Mouse (Mus musculus): Measurements from ENCODE around the gene Gas7. TPM values are rescaled to one million over a fixed set of nuclear protein-coding genes. Genes with fewer than 3 reads are reported as not detected.

Gene Gas7
- total RNA-seq (2021) (10 to 100 TPM in 1 of 2 experiments, 1 to 10 TPM in 1; 9.3 to 11.5 TPM), polyA plus RNA-seq (2012; rRNA removed) (5.8 and 8.6 TPM in 2 replicates)
- long read RNA-seq, partial matches to known transcripts, result 0 of 4 reads
- long read RNA-seq, other reads (novel, unspliced or antisense), result 3 of 4 reads

- peaks cover 4% of the 10 kb centered on the region for H3K27me3 ChIP-seq (ENCODE audit: control insufficient read depth, insufficient read depth, low read length)
- DNase-seq, result peak; percentile 73 to 74
- no peak within 1 kb of the TSS; the same call in 1 of the 2 replicates for H3K27ac ChIP-seq
- H3K4me3 ChIP-seq, result peak within 1 kb of the TSS; percentile 54
- no peaks in the 10 kb centered on the region; the same call in 1 of the 2 replicates for H3K4me1 ChIP-seq (ENCODE audit: control insufficient read depth, insufficient read depth, low read length)
- no peaks in the 10 kb centered on the region for H3K36me3 ChIP-seq (ENCODE audit: control insufficient read depth, insufficient read depth, low read length)
- intact Hi-C loops (cut with DNase I), result loop anchor here (5.0 kb wide), 1 partner anchor 78 kb away; no protein-coding TSS in a partner anchor
- WGBS, result 1% methylated on average over 78 of the region's 78 CpGs
- TF ChIP-seq CTCF (IDR thresholded peaks at IDR 0.05), result peak; percentile 11; the same call in 1 of the 2 replicates
- TF ChIP-seq EP300 (IDR thresholded peaks at IDR 0.05; ENCODE audit: insufficient read depth, low read depth, low read length), result no peak
- no peaks in the 10 kb centered on the region for H3K79me2 ChIP-seq (replicated peaks; ENCODE audit: control insufficient read depth, insufficient read depth, low read length)
- peak within 1 kb of the TSS; percentile 64 for H3K9ac ChIP-seq (ENCODE audit: low read depth, low read length)
Observed at GRCm38 (mm10) chr11:67454874-67455526, at the start of gene Gas7. Gas7 (plus strand) TSS chr11:67455437.

- no peak for TF ChIP-seq POLR2A (IDR thresholded peaks at IDR 0.05; ENCODE audit: insufficient read depth, low read depth, low read length)
- no peak for TF ChIP-seq EP300 (IDR thresholded peaks at IDR 0.05; ENCODE audit: insufficient read depth, low read depth, low read length)
- WGBS, result 60% methylated on average over 6 of the region's 6 CpGs
Observed at GRCm38 (mm10) chr11:67414346-67414940, 40.8 kb upstream of the Gas7 start.

GRCm38 (mm10) chr11:67423575-67423974, 31.7 kb upstream of the Gas7 start:
- 92% methylated on average over 13 of the region's 13 CpGs for WGBS
- Histone ChIP-seq H3K36me3 (ENCODE audit: control insufficient read depth, insufficient read depth, low read length) (no peaks in the 10 kb centered on the region), H3K4me1 (ENCODE audit: control insufficient read depth, insufficient read depth, low read length) (no peaks in the 10 kb centered on the region), H3K9ac (ENCODE audit: low read depth, low read length) (no peak overlapping the region), H3K4me3 (no peak overlapping the region), H3K27me3 (ENCODE audit: control insufficient read depth, insufficient read depth, low read length) (no peaks in the 10 kb centered on the region), H3K79me2 (replicated peaks; ENCODE audit: control insufficient read depth, insufficient read depth, low read length) (no peaks in the 10 kb centered on the region), H3K27ac (no peak overlapping the region)
- DNase-seq, result no peak
- intact Hi-C loops (cut with DNase I), result no loop called here
- TF ChIP-seq EP300 (IDR thresholded peaks at IDR 0.05; ENCODE audit: insufficient read depth, low read depth, low read length) (no peak), POLR2A (IDR thresholded peaks at IDR 0.05; ENCODE audit: insufficient read depth, low read depth, low read length) (no peak), CTCF (IDR thresholded peaks at IDR 0.05) (no peak)

More at GRCm38 (mm10) chr11:67414346-67414940, 40.8 kb upstream of the Gas7 start:
- Histone ChIP-seq H3K79me2 (replicated peaks; ENCODE audit: control insufficient read depth, insufficient read depth, low read length) (no peaks in the 10 kb centered on the region), H3K9ac (ENCODE audit: low read depth, low read length) (no peak overlapping the region), H3K27me3 (ENCODE audit: control insufficient read depth, insufficient read depth, low read length) (no peaks in the 10 kb centered on the region), H3K36me3 (ENCODE audit: control insufficient read depth, insufficient read depth, low read length) (no peaks in the 10 kb centered on the region), H3K27ac (no peak overlapping the region), H3K4me3 (no peak overlapping the region), H3K4me1 (ENCODE audit: control insufficient read depth, insufficient read depth, low read length) (no peaks in the 10 kb centered on the region)
- intact Hi-C loops (cut with DNase I), result no loop called here
- DNase-seq, result no peak

GRCm38 (mm10) chr11:67428196-67428595, 27.0 kb upstream of the Gas7 start:
- Histone ChIP-seq H3K9ac (ENCODE audit: low read depth, low read length) (no peak overlapping the region), H3K4me1 (ENCODE audit: control insufficient read depth, insufficient read depth, low read length) (no peaks in the 10 kb centered on the region), H3K27ac (no peak overlapping the region), H3K27me3 (ENCODE audit: control insufficient read depth, insufficient read depth, low read length) (no peaks in the 10 kb centered on the region), H3K4me3 (no peak overlapping the region), H3K36me3 (ENCODE audit: control insufficient read depth, insufficient read depth, low read length) (no peaks in the 10 kb centered on the region), H3K79me2 (replicated peaks; ENCODE audit: control insufficient read depth, insufficient read depth, low read length) (no peaks in the 10 kb centered on the region)
- 23% methylated on average over 3 of the region's 3 CpGs for WGBS
- intact Hi-C loops (cut with DNase I), result loop anchor here (2.0 kb wide), 1 partner anchor 219 kb away; no protein-coding TSS in a partner anchor
- TF ChIP-seq POLR2A (IDR thresholded peaks at IDR 0.05; ENCODE audit: insufficient read depth, low read depth, low read length), result no peak
- TF ChIP-seq CTCF (IDR thresholded peaks at IDR 0.05), result peak; percentile 65
- DNase-seq, result peak; percentile 37 to 53

- Histone ChIP-seq H3K4me1 (ENCODE audit: control insufficient read depth, insufficient read depth, low read length) (no peaks in the 10 kb centered on the region), H3K9ac (ENCODE audit: low read depth, low read length) (no peak overlapping the region), H3K27ac (no peak overlapping the region), H3K79me2 (replicated peaks; ENCODE audit: control insufficient read depth, insufficient read depth, low read length) (no peaks in the 10 kb centered on the region), H3K4me3 (no peak overlapping the region), H3K27me3 (ENCODE audit: control insufficient read depth, insufficient read depth, low read length) (no peaks in the 10 kb centered on the region), H3K36me3 (ENCODE audit: control insufficient read depth, insufficient read depth, low read length) (no peaks in the 10 kb centered on the region)
- TF ChIP-seq CTCF (IDR thresholded peaks at IDR 0.05), result no peak
- TF ChIP-seq EP300 (IDR thresholded peaks at IDR 0.05; ENCODE audit: insufficient read depth, low read depth, low read length), result no peak
- TF ChIP-seq POLR2A (IDR thresholded peaks at IDR 0.05; ENCODE audit: insufficient read depth, low read depth, low read length), result no peak
- intact Hi-C loops (cut with DNase I), result loop anchor here (2.0 kb wide), 1 partner anchor 217 kb away; no protein-coding TSS in a partner anchor
- no peak for DNase-seq
- WGBS, result 19% methylated on average over 1 of the region's 1 CpGs
Observed at GRCm38 (mm10) chr11:67429836-67430235, 25.4 kb upstream of the Gas7 start.

- H3K9ac ChIP-seq (ENCODE audit: low read depth, low read length), result no peak overlapping the region
- H3K27me3 ChIP-seq (ENCODE audit: control insufficient read depth, insufficient read depth, low read length), result no peaks in the 10 kb centered on the region
- intact Hi-C loops (cut with DNase I), result no loop called here
- no peaks in the 10 kb centered on the region for H3K79me2 ChIP-seq (replicated peaks; ENCODE audit: control insufficient read depth, insufficient read depth, low read length)
- no peak overlapping the region for H3K27ac ChIP-seq
- no peak for DNase-seq
- no peak overlapping the region for H3K4me3 ChIP-seq
- TF ChIP-seq CTCF (IDR thresholded peaks at IDR 0.05) (no peak), EP300 (IDR thresholded peaks at IDR 0.05; ENCODE audit: insufficient read depth, low read depth, low read length) (no peak), POLR2A (IDR thresholded peaks at IDR 0.05; ENCODE audit: insufficient read depth, low read depth, low read length) (no peak)
- no peaks in the 10 kb centered on the region for H3K36me3 ChIP-seq (ENCODE audit: control insufficient read depth, insufficient read depth, low read length)
- whole genome bisulfite sequencing, result 45% methylated on average over 14 of the region's 14 CpGs
- H3K4me1 ChIP-seq (ENCODE audit: control insufficient read depth, insufficient read depth, low read length), result no peaks in the 10 kb centered on the region
Observed at GRCm38 (mm10) chr11:67431116-67431645, 24.1 kb upstream of the Gas7 start.

All from heart, adult 2 months (tissue).